Mouse (Mus musculus) B cell, adult 2 months (primary cell): ENCODE results near the gene Kctd2.
"Not testable (repeated sequence)": the region's sequence is repeated elsewhere in the genome, so short reads cannot be mapped to it uniquely, and the experiment has no call there.

ENCODE experiments used
- DNase-seq, 2 experiments: peaks; one replicate each; pipeline ENCODE4 v3.0.0; 2022

Kctd2 gene

GRCm38 (mm10) chr11:115475025-115475757 is 55.3 kb downstream of the Kctd2 start, which contains the start of gene Armc7:
Gene Armc7, plus strand, starts transcription at chr11:115475667.
- DNase-seq, result peak; percentile 91

GRCm38 (mm10) chr11:115475758-115476237 is 55.9 kb downstream of the Kctd2 start:
- no peak for DNase-seq

GRCm38 (mm10) chr11:115476630-115477029 is 56.7 kb downstream of the Kctd2 start:
- not testable (repeated sequence) for DNase-seq

- DNase-seq, result not testable (repeated sequence)
Measured at GRCm38 (mm10) chr11:115477388-115477787, 57.5 kb downstream of the Kctd2 start.

DNA sequence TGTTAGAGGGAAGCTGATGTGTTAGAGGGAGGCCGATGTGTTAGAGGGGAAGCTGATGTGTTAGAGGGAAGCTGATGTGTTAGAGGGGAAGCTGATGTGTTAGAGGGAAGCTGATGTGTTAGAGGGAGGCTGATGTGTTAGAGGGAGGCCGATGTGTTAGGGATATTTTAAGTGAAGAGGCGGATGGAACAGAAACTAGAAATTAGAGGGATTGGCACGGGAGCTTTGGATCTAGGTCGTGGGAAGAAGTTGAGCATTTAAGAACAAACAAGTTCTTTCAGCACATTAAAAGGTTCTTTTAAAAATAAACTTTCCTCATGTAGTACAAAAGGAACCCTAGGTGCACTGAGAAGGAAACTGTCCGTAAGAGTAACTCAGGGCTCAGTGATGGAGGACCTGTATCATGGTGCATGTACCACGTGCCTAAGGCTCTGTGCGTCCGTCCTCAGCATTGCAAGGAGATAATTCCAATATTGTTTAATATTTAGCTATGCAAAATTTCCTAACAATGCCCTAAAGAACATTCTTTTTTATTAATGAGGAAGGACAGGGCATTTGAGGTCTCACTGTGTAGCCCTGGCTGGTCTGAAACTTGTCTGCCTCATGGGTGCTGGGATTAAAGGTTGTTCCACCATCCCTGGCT is 58.5 kb downstream of the Kctd2 start:
- no peak for DNase-seq
